In the genomic region with DNA sequence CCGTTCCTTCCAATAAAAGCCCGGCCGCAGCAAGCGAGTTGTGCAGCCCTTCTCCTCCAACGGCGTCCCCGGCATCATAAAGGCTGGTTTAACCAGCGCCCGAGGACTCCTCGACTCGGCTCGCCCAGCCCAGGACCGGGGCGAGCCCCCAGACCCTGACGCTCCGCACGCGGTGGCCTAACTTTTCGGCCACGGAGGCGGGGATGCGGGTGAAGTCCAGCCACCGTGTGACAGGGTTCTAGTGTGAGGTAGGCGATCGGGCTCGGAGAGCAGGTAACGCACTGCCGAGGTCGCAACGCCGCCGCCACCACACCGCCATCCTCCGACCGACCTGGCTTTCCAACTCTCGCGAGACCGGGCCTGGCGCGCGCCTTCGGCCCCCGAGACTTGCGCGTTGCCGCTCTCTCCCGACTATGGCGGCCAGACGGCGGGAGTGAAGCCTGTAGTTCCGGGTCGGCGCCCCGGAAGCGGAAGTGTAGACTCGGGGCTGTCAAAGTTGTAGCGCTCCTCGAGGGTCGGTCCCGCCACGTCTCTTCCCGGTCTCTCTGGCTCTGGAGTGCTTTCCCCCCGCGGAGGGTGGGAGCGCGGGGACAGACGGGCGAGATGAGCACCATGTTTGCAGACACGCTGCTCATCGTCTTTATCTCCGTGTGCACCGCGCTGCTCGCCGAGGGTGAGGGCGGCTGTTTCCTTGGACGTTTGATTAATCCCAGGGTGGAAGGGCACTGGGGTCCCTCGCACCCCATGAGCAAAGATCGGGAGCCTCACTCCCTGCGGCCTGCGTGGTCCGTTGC, we compare ENCODE assay signal across 8 mouse cellular contexts. TPM values are rescaled to one million over a fixed set of nuclear protein-coding genes. Genes with fewer than 3 reads are reported as not detected.
DNase-seq lines count a peak whose midpoint lies in the region; ATAC-seq and TF ChIP-seq lines count a peak whose summit lies in the region.

Gene Tmco1, plus strand, starts transcription at position 118 of the 794 bp plus-strand sequence.

- H3K27ac ChIP-seq in forebrain, embryonic 13.5 days: peak within 1 kb of the TSS; percentile 89
- peak within 1 kb of the TSS; percentile 96 for H3K27ac ChIP-seq in liver, postnatal 0 days (ENCODE audit: low read depth)
- peak within 1 kb of the TSS; percentile 94 for H3K27ac ChIP-seq in neural tube, embryonic 14.5 days (ENCODE audit: low read depth, low read length)

- peak within 1 kb of the TSS; percentile 87 for H3K4me2 ChIP-seq in forebrain, embryonic 13.5 days
- H3K4me2 ChIP-seq in liver, postnatal 0 days (ENCODE audit: low read depth, low read length): peak within 1 kb of the TSS; percentile 88
- peak within 1 kb of the TSS; percentile 84 for H3K4me2 ChIP-seq in neural tube, embryonic 14.5 days (ENCODE audit: low read depth, low read length)

- H3K9ac ChIP-seq in forebrain, embryonic 13.5 days: peak within 1 kb of the TSS; percentile 89
- H3K9ac ChIP-seq in liver, postnatal 0 days (replicated peaks): peak within 1 kb of the TSS; percentile 95
- H3K9ac ChIP-seq in neural tube, embryonic 14.5 days (replicated peaks; ENCODE audit: low read depth, low read length): peak within 1 kb of the TSS; percentile 74

- intact Hi-C loops in heart, postnatal 10 days (cut with DNase I): loop anchor here (2.0 kb wide), 3 partner anchors 24 to 88 kb away; partner anchors contain the start of gene Uck2

- peaks cover 52% of the 10 kb centered on the region for H3K4me1 ChIP-seq in E14TG2a.4 (replicated peaks; ENCODE audit: low read depth, low read length)
- H3K4me1 ChIP-seq in forebrain, embryonic 13.5 days: peaks cover 12% of the 10 kb centered on the region
- H3K4me1 ChIP-seq in liver, postnatal 0 days (ENCODE audit: insufficient read depth): peaks cover 23% of the 10 kb centered on the region
- peaks cover 11% of the 10 kb centered on the region for H3K4me1 ChIP-seq in neural tube, embryonic 14.5 days (ENCODE audit: control insufficient read depth, insufficient read depth, low read length)

- peak within 1 kb of the TSS; percentile 95 for H3K4me3 ChIP-seq in E14TG2a.4 (replicated peaks; ENCODE audit: low read length)
- H3K4me3 ChIP-seq in forebrain, embryonic 13.5 days: peak within 1 kb of the TSS; percentile 72
- H3K4me3 ChIP-seq in liver, postnatal 0 days (ENCODE audit: low read depth, low read length): peak within 1 kb of the TSS; percentile 87
- peak within 1 kb of the TSS; percentile 80 for H3K4me3 ChIP-seq in neural tube, embryonic 14.5 days (ENCODE audit: low read depth, low read length)

- peaks cover 27% of the 10 kb centered on the region for H3K36me3 ChIP-seq in E14TG2a.4 (ENCODE audit: insufficient read depth, low read length)
- H3K36me3 ChIP-seq in forebrain, embryonic 13.5 days (ENCODE audit: poor library complexity, severe bottlenecking): peaks cover 12% of the 10 kb centered on the region
- peaks cover 8% of the 10 kb centered on the region for H3K36me3 ChIP-seq in liver, postnatal 0 days (replicated peaks; ENCODE audit: insufficient read depth, low read length)
- H3K36me3 ChIP-seq in neural tube, embryonic 14.5 days (ENCODE audit: control insufficient read depth, insufficient read depth, low read length): no peaks in the 10 kb centered on the region

- WGBS in forebrain, embryonic 13.5 days: under 1% methylated on average over 82 of the region's 82 CpGs
- under 1% methylated on average over 82 of the region's 82 CpGs for WGBS in large intestine, adult 2 months
- WGBS in liver, postnatal 0 days (ENCODE audit: insufficient replicate concordance): 2% methylated on average over 78 of the region's 82 CpGs
- under 1% methylated on average over 82 of the region's 82 CpGs for WGBS in neural tube, embryonic 14.5 days

- H3K27me3 ChIP-seq in E14TG2a.4 (ENCODE audit: insufficient read depth, low read length): no peaks in the 10 kb centered on the region
- H3K27me3 ChIP-seq in forebrain, embryonic 13.5 days: no peaks in the 10 kb centered on the region
- no peaks in the 10 kb centered on the region for H3K27me3 ChIP-seq in liver, postnatal 0 days (ENCODE audit: insufficient read depth, low read length)
- H3K27me3 ChIP-seq in neural tube, embryonic 14.5 days (ENCODE audit: control insufficient read depth, insufficient read depth, low read length): no peaks in the 10 kb centered on the region

- peak; percentile 99 for ATAC-seq in forebrain, embryonic 13.5 days
- peak; percentile 97 for ATAC-seq in liver, postnatal 0 days
- peak; percentile 99 for ATAC-seq in neural tube, embryonic 14.5 days (ENCODE audit: low read depth)

- no peak for TF ChIP-seq CTCF in E14TG2a.4 (conservative IDR thresholded peaks at IDR 0.05; ENCODE audit: low read length)
- peak; percentile 30; the same call in 1 of the 2 replicates for TF ChIP-seq CTCF in liver, postnatal 0 days (IDR thresholded peaks at IDR 0.05; ENCODE audit: low read depth)

- H3K9me3 ChIP-seq in E14TG2a.4 (ENCODE audit: low read length): no peaks in the 10 kb centered on the region
- no peaks in the 10 kb centered on the region for H3K9me3 ChIP-seq in forebrain, embryonic 13.5 days (replicated peaks)
- H3K9me3 ChIP-seq in liver, postnatal 0 days (ENCODE audit: low read length): no peaks in the 10 kb centered on the region
- no peaks in the 10 kb centered on the region for H3K9me3 ChIP-seq in neural tube, embryonic 14.5 days (ENCODE audit: control insufficient read depth, low read length)

- DNase-seq in c-Kit-positive CD71-positive TER-119-positive erythroid progenitor cells, embryonic 14.5 days (ENCODE audit: low spot score): peak; percentile 94
- DNase-seq in heart, postnatal 10 days: peak; percentile 98 to 99
- peak; percentile 82 for DNase-seq in large intestine, adult 2 months (ENCODE audit: low read depth, low spot score)
- peak; percentile 99 for DNase-seq in liver, postnatal 0 days
- DNase-seq in testis, postnatal 10 days (ENCODE audit: low spot score): peak; percentile 98

- TF ChIP-seq EP300 in liver, postnatal 0 days (IDR thresholded peaks at IDR 0.05; ENCODE audit: low read depth): peak; percentile 84

RNA-seq across cellular contexts. Expression of gene Tmco1, which starts in this region (rescaled TPM):
- 73.7 and 74.1 TPM in 2 replicates for polyA plus RNA-seq in forebrain, embryonic 13.5 days (2015; fragmentation: Nextera tagmentation; extraction: Ambion mirVana)
- total RNA-seq in heart, postnatal 10 days (2021): 10 to 100 TPM; 84.6 to 94.3 TPM
- polyA plus RNA-seq in large intestine, adult 2 months (2012; rRNA removed): 64.4 and 70.5 TPM in 2 replicates
- polyA plus RNA-seq in liver, postnatal 0 days (2015; fragmentation: Nextera tagmentation; extraction: Ambion mirVana): 54.6 and 57.6 TPM in 2 replicates
- 74.0 and 77.1 TPM in 2 replicates for polyA plus RNA-seq in neural tube, embryonic 14.5 days (2014; fragmentation: Nextera tagmentation; extraction: Ambion mirVana)

Comparison
In these comparisons a context has a peak if more than half of its experiments do, and no peak if none do; other contexts are left out.
1. Peak in every context shown above with its lines: DNase-seq, ATAC-seq, H3K4me3 ChIP-seq and H3K27ac ChIP-seq.